Mouse (Mus musculus) liver, embryonic 14.5 days (tissue): ENCODE measurements around the gene Dis3l2.

Experiments
- CTCF ChIP-seq: IDR thresholded peaks from 2 replicates; pipeline ENCODE4 v1.5.1; 2016; ENCODE audit warnings: antibody characterized with exemption, low read depth, control low read depth
- EP300 ChIP-seq: IDR thresholded peaks from 2 replicates; pipeline ENCODE4 v1.6.1; 2016; ENCODE audit warnings: antibody characterized with exemption, low read depth

DNA sequence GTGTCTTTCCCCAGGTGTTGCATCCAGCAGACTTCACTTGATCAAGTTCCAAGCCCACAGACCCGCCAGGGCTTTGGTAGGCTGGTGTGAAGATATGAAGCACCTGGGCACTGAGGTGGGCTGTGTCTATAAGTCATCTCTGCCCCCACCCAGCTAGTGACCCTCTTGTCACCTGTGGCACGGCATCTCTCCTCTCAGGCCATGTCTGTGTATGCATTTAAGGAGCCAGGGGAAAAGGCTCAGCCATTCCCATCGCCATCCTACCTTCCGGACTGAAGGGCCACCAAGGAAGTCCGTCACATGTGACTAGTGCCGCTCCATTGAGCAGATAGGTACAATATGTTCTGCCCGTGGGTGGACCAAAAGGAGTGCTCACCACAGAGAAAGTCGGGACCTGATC, 392.0 kb downstream of the Dis3l2 start:
- TF ChIP-seq CTCF (no peak), EP300 (no peak)
